Mouse (Mus musculus): ENCODE results near the gene Mrpl52. TPM values are rescaled to one million over a fixed set of nuclear protein-coding genes. Genes with fewer than 3 reads are reported as not detected.

Mrpl52 gene
- total and polyA plus RNA-seq, 3 experiments: 469 to 473 TPM; not detected in 1

DNA sequence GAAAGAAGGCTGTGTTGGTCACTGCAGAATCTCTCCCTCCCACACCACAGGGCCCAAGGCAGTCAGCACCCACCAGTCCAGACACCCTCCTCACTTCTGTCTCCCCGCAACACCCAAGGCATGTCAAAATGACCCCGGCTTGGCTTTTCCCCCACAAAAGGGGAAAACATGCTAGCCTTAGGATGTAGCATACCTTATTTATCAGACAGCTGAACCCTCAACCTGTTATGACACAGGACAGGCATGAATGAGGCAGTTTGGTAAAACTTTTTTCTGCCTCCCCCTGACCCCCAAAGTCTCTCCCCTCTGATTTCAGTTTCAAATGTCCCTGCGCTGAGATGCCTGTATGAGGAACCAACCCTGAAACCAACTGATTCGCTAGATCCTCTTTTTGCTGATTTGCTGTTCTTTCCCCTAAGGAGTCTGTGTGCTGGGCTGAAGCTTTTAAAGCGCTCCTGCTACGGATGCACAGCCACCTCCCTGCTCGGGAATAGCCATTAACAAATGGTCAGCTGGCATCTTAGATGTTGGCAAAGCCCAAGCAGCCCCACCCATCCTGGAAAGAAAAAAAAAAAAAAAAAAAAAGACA lies 17.6 kb upstream of the Mrpl52 start:
- Histone ChIP-seq H3K27me3 (ENCODE audit: control insufficient read depth in 1 of 2, insufficient read depth in 2 of 2, low read length in 2 of 2) (no peaks in the 10 kb centered on the region), H3K79me2 (ENCODE audit: control insufficient read depth, insufficient read depth, low read length, poor library complexity) (no peaks in the 10 kb centered on the region), H3K36me3 (ENCODE audit: control insufficient read depth in 1 of 2, insufficient read depth in 2 of 2, low read length in 2 of 2) (peaks cover 0 to 6% of the 10 kb centered on the region in 2 experiments; a peak in 3 of 4 replicates), H3K9me3 (replicated peaks; ENCODE audit: insufficient read depth, low read length) (no peaks in the 10 kb centered on the region), H3K4me3 (ENCODE audit: control insufficient read depth in 1 of 2, insufficient read depth in 1 of 2, low read depth in 2 of 2, low read length in 2 of 2) (no peak overlapping the region), H3K4me1 (ENCODE audit: control insufficient read depth in 1 of 2, insufficient read depth in 2 of 2, low read length in 2 of 2) (0 out of 4 replicates have a peak, but pooled peaks cover 0 to under 1% of the 10 kb centered on the region in 2 experiments), H3K27ac (ENCODE audit: control insufficient read depth, low read depth, low read length) (no peak overlapping the region), H3K9ac (ENCODE audit: control insufficient read depth, low read depth, low read length, poor library complexity, severe bottlenecking) (no peak overlapping the region)
- TF ChIP-seq BHLHE40 (IDR thresholded peaks at IDR 0.05; ENCODE audit: borderline replicate concordance, low read depth, low read length) (no peak), GABPA (IDR thresholded peaks at IDR 0.05; ENCODE audit: low read depth, low read length) (no peak), ZMIZ1 (IDR thresholded peaks at IDR 0.05; ENCODE audit: low read depth, low read length) (no peak), POLR2A (IDR thresholded peaks at IDR 0.05; ENCODE audit: control insufficient read depth in 1 of 2, insufficient read depth in 1 of 2, low read depth in 1 of 2, low read length in 2 of 2, poor library complexity in 1 of 2) (no peak), MYC (IDR thresholded peaks at IDR 0.05; ENCODE audit: low read depth, low read length) (no peak), ETS1 (IDR thresholded peaks at IDR 0.05; ENCODE audit: low read depth, low read length) (no peak), NRF1 (IDR thresholded peaks at IDR 0.05; ENCODE audit: insufficient read depth, low read depth, low read length, poor library complexity, severe bottlenecking) (no peak), GATA1 (IDR thresholded peaks at IDR 0.05; ENCODE audit: low read depth, low read length) (no peak)
- no peak for DNase-seq (ENCODE audit: low read depth, low spot score)

DNA sequence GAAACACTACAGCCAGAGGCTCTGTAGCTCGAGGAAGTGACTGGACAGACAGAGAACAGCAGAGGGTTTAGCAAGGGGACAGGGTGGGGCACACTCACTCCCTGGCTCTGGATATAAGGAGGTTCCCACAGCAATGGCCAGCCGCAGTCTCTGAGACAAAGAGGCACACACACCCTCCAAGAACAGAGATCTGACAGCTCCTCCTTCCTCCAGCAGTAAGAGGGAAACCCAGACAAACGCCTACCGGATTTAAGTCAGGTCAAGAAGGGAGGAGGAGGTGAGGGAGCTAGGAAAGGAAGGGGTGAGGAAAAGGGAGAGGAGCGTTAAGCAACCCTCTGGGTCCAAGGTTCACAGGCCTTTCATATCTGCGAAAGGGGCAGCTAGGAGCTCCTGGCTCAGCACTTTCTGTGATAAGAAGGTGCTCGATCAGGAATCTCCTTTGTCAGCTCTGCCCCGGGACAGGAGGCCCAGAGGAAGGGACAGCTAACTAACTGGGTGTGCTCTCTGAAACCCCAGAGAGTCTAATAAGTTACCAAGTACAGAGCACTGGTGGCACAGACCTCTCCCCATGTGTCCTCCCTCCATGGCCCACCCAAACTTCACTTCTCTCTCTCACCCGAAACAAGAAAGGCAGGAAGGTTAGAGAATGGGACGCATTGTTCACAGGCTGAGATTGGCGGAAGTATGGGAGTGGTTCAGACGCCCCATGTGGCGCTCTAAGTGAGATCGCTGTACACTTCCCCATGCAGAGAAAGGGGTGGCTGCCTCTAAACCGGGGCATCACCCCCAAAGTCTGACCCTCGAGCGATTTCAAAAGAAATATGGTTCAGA lies 16.5 kb upstream of the Mrpl52 start:
- H3K9me3 ChIP-seq (replicated peaks; ENCODE audit: insufficient read depth, low read length): no peaks in the 10 kb centered on the region
- DNase-seq (ENCODE audit: low read depth, low spot score): no peak
- H3K4me3 ChIP-seq (ENCODE audit: control insufficient read depth in 1 of 2, insufficient read depth in 1 of 2, low read depth in 2 of 2, low read length in 2 of 2): no peak overlapping the region
- H3K4me1 ChIP-seq (ENCODE audit: control insufficient read depth in 1 of 2, insufficient read depth in 2 of 2, low read length in 2 of 2): peaks cover 0 to 7% of the 10 kb centered on the region in 2 experiments; a peak in 3 of 4 replicates
- H3K79me2 ChIP-seq (ENCODE audit: control insufficient read depth, insufficient read depth, low read length, poor library complexity): peaks cover 1% of the 10 kb centered on the region; the same call in 1 of the 2 replicates
- no peaks in the 10 kb centered on the region for H3K27me3 ChIP-seq (ENCODE audit: control insufficient read depth in 1 of 2, insufficient read depth in 2 of 2, low read length in 2 of 2)
- peaks cover 4 to 6% of the 10 kb centered on the region in 2 experiments for H3K36me3 ChIP-seq (ENCODE audit: control insufficient read depth in 1 of 2, insufficient read depth in 2 of 2, low read length in 2 of 2)
- TF ChIP-seq MYB (IDR thresholded peaks at IDR 0.05; ENCODE audit: low read depth, low read length) (no peak), POLR2A (IDR thresholded peaks at IDR 0.05; ENCODE audit: control insufficient read depth in 1 of 2, insufficient read depth in 1 of 2, low read depth in 1 of 2, low read length in 2 of 2, poor library complexity in 1 of 2) (no peak), SMC3 (IDR thresholded peaks at IDR 0.05; ENCODE audit: low read depth, low read length) (no peak), TAL1 (IDR thresholded peaks at IDR 0.05; ENCODE audit: low read length) (no peak), POLR2AphosphoS5 (IDR thresholded peaks at IDR 0.05; ENCODE audit: borderline replicate concordance, low read depth, low read length) (no peak), HCFC1 (IDR thresholded peaks at IDR 0.05; ENCODE audit: low read depth, low read length) (no peak), CTCF (IDR thresholded peaks at IDR 0.05 in 2 of 3, conservative IDR thresholded peaks at IDR 0.05 in 1 of 3; ENCODE audit: control insufficient read depth in 1 of 3, insufficient read depth in 1 of 3, low read depth in 2 of 3, low read length in 3 of 3, poor library complexity in 1 of 3, severe bottlenecking in 1 of 3) (no peak), GABPA (IDR thresholded peaks at IDR 0.05; ENCODE audit: low read depth, low read length) (no peak), CHD2 (IDR thresholded peaks at IDR 0.05; ENCODE audit: low read length) (no peak), RAD21 (IDR thresholded peaks at IDR 0.05; ENCODE audit: low read depth, low read length) (no peak), SIN3A (IDR thresholded peaks at IDR 0.05; ENCODE audit: low read length) (no peak), MEF2A (IDR thresholded peaks at IDR 0.05; ENCODE audit: extremely low read depth, insufficient replicate concordance, low read depth, low read length, poor library complexity, severe bottlenecking) (no peak), MAZ (IDR thresholded peaks at IDR 0.05; ENCODE audit: low read depth, low read length) (no peak), BHLHE40 (IDR thresholded peaks at IDR 0.05; ENCODE audit: borderline replicate concordance, low read depth, low read length) (no peak), MYC (IDR thresholded peaks at IDR 0.05; ENCODE audit: low read depth, low read length) (no peak), JUND (IDR thresholded peaks at IDR 0.05; ENCODE audit: low read depth, low read length) (no peak), RCOR1 (IDR thresholded peaks at IDR 0.05; ENCODE audit: low read depth, low read length) (no peak), ZC3H11A (IDR thresholded peaks at IDR 0.05; ENCODE audit: low read depth, low read length) (no peak)
- no peak overlapping the region for H3K27ac ChIP-seq (ENCODE audit: control insufficient read depth, low read depth, low read length)
- H3K9ac ChIP-seq (ENCODE audit: control insufficient read depth, low read depth, low read length, poor library complexity, severe bottlenecking): no peak overlapping the region

Measured in MEL (cell line).